Mouse (Mus musculus) spleen, postnatal 14 days (tissue): ENCODE data around the gene 1500015O10Rik.

Experiments
- DNase-seq, 2 experiments: peaks; one replicate each; pipeline ENCODE4 v3.0.0; 2021 to 2022; ENCODE audit warnings: low spot score in 2 of 2

Gene 1500015O10Rik

GRCm38 (mm10) chr1:43730491-43730924, at the start of gene 1500015O10Rik:
Gene 1500015O10Rik, plus strand, starts transcription at chr1:43730602.
- no peak for DNase-seq

DNA sequence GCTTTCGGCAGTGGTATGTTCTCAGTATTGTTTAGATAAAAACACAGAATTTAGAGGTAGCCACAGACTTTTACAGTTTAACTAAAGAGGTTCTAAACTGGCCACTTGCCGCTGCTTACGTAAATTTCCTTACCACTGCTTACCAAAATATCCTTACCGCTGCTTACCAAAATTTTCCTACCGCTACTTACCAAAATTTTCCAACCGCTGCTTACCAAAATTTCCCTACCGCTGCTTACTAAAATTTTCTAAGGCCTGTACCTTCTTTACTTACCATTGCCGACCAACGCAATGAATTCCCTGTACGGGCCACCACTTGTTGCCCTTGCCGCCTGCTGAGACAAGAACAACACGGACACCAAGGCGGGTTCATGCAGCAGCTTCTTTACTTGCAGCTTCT, 40.4 kb upstream of the 1500015O10Rik start:
- DNase-seq: no peak

GRCm38 (mm10) chr1:43690507-43690906, 39.9 kb upstream of the 1500015O10Rik start:
- no peak for DNase-seq

GRCm38 (mm10) chr1:43694076-43694475, 36.3 kb upstream of the 1500015O10Rik start:
- DNase-seq: no peak

DNA sequence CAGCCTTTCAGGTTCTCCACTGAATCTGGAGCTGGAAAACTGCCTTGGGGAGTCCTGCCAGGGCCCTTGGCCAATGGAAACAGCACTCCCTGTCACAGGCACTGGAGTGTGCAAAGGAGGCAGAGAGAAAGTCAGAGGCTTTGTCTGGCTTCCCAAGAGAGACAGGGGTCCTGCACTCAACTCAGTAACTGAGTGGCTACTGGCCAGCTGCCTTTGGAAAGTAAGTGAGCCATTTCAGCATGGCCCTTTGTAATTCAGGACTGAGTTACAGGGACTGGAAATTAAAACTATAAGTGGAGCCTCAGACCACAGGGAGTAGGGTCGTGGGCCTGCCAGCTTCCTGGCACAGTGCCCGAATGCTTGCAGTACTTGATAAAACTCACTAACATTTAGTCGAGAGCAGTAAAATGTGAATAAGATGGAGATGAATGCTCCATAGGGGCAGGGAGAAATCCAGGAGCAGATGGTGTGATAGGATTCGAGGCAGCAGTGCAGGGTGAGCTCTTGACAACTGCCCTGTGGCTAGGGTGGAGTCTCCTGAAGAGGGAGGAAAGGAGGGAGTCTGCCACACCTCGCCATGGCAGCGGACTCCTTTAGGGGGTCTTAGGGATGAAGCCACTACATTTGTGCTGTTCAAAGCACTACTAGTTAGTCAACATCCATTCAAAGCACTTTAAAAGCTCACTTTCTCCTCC, 35.4 kb upstream of the 1500015O10Rik start:
- DNase-seq: no peak

- no peak for DNase-seq
Measured at GRCm38 (mm10) chr1:43698577-43699000, 31.8 kb upstream of the 1500015O10Rik start.

DNA sequence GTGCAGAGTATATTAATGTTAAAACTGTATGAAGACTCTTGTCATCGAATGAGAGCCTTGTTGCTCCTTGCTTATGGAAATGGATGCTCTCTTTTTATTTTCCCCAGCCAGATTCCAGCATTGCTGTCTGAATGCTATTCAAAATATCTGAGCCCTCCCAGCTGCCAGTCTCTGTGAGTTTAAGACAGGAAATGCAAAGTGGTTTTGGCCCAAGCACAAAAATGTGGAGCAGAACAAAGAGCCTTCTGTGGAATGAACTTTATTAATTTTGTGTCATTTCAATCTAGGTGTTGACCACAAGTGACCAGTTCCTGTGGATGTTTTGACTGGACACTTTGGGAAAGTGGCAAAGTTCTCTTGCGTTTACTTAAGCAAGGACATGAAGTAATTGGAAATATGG, 15.6 kb upstream of the 1500015O10Rik start:
- DNase-seq: no peak

- DNase-seq: no peak
Measured at GRCm38 (mm10) chr1:43717967-43718366, 12.4 kb upstream of the 1500015O10Rik start.

- no peak for DNase-seq
Measured at GRCm38 (mm10) chr1:43718793-43719192, 11.6 kb upstream of the 1500015O10Rik start.

- DNase-seq: no peak
Measured at GRCm38 (mm10) chr1:43722459-43722858, 7.9 kb upstream of the 1500015O10Rik start.

DNA sequence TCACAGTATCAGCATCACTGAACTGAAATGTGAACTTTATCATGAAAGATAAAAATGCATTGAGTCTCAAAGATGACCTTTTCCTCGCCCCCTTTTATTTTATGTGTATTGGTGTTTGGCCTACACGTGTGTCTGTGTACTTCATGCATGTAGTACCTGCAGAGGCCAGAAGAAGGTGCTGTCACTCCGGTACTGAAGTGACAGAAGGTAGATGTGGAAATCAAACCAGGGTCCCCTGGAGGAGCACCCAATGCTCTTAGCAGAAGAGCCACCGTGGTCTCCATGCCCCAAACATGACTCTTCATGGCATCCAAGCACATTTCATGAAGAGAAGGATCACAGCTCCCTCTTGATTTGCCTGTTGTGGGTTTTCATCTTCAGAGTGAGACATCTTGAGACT, 1.7 kb downstream of the 1500015O10Rik start:
- no peak for DNase-seq

GRCm38 (mm10) chr1:43732657-43733056, 2.3 kb downstream of the 1500015O10Rik start:
- DNase-seq: no peak

GRCm38 (mm10) chr1:43737812-43738518, 7.6 kb downstream of the 1500015O10Rik start:
- peak in 1 of 2 experiments; percentile 9 for DNase-seq

DNA sequence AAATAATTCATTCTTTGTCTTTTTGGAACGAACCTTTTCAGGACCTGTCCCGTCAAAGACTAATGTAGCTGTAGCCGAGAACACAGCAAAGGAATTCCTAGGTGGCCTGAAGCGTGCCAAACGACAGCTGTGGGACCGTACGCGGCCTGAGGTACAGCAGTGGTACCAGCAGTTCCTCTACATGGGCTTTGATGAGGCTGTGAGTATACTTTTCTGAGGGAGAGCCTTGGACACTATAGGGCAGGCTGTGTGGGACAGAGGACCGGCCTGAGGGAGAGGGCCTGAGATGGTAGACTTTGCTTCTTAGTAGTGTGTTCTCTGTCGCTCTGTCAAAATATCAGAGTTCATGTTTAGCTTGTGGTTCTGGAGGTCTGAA, 8.1 kb downstream of the 1500015O10Rik start:
- no peak for DNase-seq

GRCm38 (mm10) chr1:43754448-43755312, 24.3 kb downstream of the 1500015O10Rik start:
- DNase-seq: no peak

DNA sequence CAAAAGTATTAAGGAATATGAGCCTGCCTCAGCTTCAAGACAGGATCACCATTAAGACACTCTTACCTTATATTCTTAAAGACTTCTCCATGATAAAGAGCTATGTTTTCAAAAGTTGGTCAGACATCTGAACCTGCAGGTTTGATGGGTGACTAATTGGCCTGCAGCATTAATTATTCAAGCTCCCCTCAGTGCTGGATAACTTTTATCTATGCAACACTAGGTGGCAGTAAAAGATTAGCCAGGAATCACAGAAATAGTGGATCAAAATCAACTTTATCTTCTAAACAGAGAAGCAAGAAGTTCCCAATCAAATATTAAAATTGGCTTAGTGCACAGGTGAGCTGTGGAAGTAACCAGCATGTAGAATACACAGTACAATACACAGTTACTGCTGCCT, 29.7 kb downstream of the 1500015O10Rik start:
- DNase-seq: no peak

GRCm38 (mm10) chr1:43764481-43764880, 34.1 kb downstream of the 1500015O10Rik start:
- DNase-seq: no peak

DNA sequence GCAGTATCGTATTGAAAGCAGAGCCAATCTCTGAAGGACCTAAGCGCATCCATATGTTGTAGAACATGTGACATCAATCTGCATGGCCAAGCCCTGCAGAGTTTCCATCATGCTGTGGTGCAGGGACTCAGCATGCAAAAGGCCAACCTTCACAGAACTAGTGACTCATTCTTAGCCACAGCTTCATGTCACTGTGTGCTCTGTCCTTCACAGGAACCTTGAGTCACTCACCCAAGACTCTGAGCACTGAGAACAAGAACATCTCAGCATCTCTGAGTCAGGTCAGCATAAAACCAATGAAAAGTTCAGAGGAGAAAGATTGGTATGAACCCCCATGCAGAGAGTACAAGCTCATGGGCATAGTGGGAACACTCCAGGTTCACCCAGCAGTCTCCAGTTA, 35.9 kb downstream of the 1500015O10Rik start:
- DNase-seq: no peak

GRCm38 (mm10) chr1:43768385-43768990, 38.1 kb downstream of the 1500015O10Rik start:
- DNase-seq: no peak

GRCm38 (mm10) chr1:43769348-43769747, 38.9 kb downstream of the 1500015O10Rik start:
- DNase-seq: no peak

- DNase-seq: no peak
Measured at GRCm38 (mm10) chr1:43770032-43770431, 39.6 kb downstream of the 1500015O10Rik start.

- DNase-seq: no peak
Measured at GRCm38 (mm10) chr1:43772694-43773093, 42.3 kb downstream of the 1500015O10Rik start.
